Mouse (Mus musculus): ENCODE measurements around the gene Elmod1. TPM values are rescaled to one million over a fixed set of nuclear protein-coding genes. Genes with fewer than 3 reads are reported as not detected.
A peak's percentile ranks its signal among the peaks of the same experiment; 100 is the strongest.

Gene Elmod1
- polyA plus RNA-seq, 1 experiment from 2014 or later, result 0.63 TPM

DNA sequence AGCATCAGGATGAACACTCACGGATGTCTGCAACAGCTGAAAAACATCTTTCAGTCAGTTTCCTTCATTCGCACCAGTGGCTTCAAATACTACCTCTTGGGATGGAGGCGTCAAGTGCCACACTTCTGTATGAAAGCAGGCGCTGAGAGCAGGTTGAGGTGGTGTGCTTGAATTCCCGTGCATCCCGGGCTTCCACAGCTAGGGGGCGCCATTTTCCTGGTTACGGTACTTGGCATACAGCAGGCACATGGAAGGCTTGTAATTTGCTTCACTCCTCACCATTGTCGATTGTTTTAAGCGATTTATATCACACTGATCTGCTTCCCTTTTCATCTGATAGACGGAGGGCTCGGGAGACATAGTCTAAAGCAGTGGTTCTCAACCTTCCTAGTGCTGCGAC is 40.9 kb downstream of the Elmod1 start:
- H3K4me2 ChIP-seq (ENCODE audit: low read depth, low read length), result no peak overlapping the region
- ATAC-seq (replicated peaks; ENCODE audit: insufficient number of reproducible peaks, low FRiP score, low TSS enrichment, low read depth) (no peak), DNase-seq (ENCODE audit: low spot score) (peak; percentile 56)
- H3K36me3 ChIP-seq (replicated peaks; ENCODE audit: control insufficient read depth, insufficient read depth, low read depth, low read length), result no peaks in the 10 kb centered on the region
- no peaks in the 10 kb centered on the region for H3K4me1 ChIP-seq (ENCODE audit: control insufficient read depth, insufficient read depth, low read length)
- WGBS, result 69% methylated on average over 13 of the region's 13 CpGs
- no peak overlapping the region for H3K4me3 ChIP-seq (ENCODE audit: low read depth, low read length)
- H3K9ac ChIP-seq (replicated peaks; ENCODE audit: low read length), result no peak overlapping the region
- H3K9me3 ChIP-seq (replicated peaks; ENCODE audit: control insufficient read depth, low read length), result no peaks in the 10 kb centered on the region
- no peak overlapping the region for H3K27ac ChIP-seq (replicated peaks; ENCODE audit: low read depth, low read length)
- no peaks in the 10 kb centered on the region for H3K27me3 ChIP-seq (ENCODE audit: control insufficient read depth, insufficient read depth, low read length)

DNA sequence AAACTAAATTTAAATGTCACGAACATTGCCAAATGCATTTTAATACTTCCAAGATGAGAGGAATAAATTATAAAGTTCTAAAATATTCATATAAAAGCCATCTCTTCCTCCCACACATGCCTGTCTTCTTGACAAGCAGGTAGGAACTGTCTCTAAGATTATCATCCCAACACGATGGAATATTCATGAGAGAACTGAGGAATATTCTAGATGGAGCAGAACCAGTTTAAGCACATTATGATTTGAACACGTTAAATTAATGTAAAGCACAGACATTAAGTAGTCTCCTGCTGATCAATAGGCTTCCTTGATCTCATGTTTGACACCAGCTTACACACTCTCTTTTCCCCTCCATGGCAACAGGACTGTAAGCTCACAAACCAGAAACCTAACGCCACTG is 41.7 kb downstream of the Elmod1 start:
- H3K36me3 ChIP-seq (replicated peaks; ENCODE audit: control insufficient read depth, insufficient read depth, low read depth, low read length), result no peaks in the 10 kb centered on the region
- H3K4me1 ChIP-seq (ENCODE audit: control insufficient read depth, insufficient read depth, low read length), result no peaks in the 10 kb centered on the region
- no peak overlapping the region for H3K9ac ChIP-seq (replicated peaks; ENCODE audit: low read length)
- H3K27ac ChIP-seq (replicated peaks; ENCODE audit: low read depth, low read length), result no peak overlapping the region
- no peaks in the 10 kb centered on the region for H3K9me3 ChIP-seq (replicated peaks; ENCODE audit: control insufficient read depth, low read length)
- no peak overlapping the region for H3K4me2 ChIP-seq (ENCODE audit: low read depth, low read length)
- H3K4me3 ChIP-seq (ENCODE audit: low read depth, low read length), result no peak overlapping the region
- ATAC-seq (replicated peaks; ENCODE audit: insufficient number of reproducible peaks, low FRiP score, low TSS enrichment, low read depth) (no peak), DNase-seq (ENCODE audit: low spot score) (no peak)
- no peaks in the 10 kb centered on the region for H3K27me3 ChIP-seq (ENCODE audit: control insufficient read depth, insufficient read depth, low read length)
- 84% methylated on average over 4 of the region's 4 CpGs for WGBS

DNA sequence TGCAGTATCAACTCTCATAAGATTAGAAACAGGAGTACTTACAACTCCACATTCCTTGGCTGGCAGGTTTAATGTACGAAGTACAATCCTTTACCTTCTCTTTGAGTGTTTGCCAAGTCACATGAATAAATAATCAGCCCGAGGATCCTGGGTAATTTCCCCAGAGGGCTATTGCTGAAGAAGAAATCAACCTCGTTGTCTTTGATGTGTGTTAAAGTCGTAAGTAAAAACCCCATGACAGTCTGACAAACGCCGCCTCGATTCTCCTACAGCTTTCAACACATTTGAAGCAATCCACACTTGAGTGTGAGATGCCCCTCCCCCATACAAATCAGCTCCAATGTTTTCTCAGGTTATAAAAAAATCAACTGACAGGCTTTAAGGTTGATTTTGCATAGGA is 44.2 kb downstream of the Elmod1 start:
- Histone ChIP-seq H3K36me3 (replicated peaks; ENCODE audit: control insufficient read depth, insufficient read depth, low read depth, low read length) (no peaks in the 10 kb centered on the region), H3K27me3 (ENCODE audit: control insufficient read depth, insufficient read depth, low read length) (no peaks in the 10 kb centered on the region), H3K9me3 (replicated peaks; ENCODE audit: control insufficient read depth, low read length) (no peaks in the 10 kb centered on the region), H3K4me2 (ENCODE audit: low read depth, low read length) (no peak overlapping the region), H3K4me1 (ENCODE audit: control insufficient read depth, insufficient read depth, low read length) (no peaks in the 10 kb centered on the region), H3K4me3 (ENCODE audit: low read depth, low read length) (no peak overlapping the region), H3K27ac (replicated peaks; ENCODE audit: low read depth, low read length) (no peak overlapping the region), H3K9ac (replicated peaks; ENCODE audit: low read length) (no peak overlapping the region)
- no peak for ATAC-seq (replicated peaks; ENCODE audit: insufficient number of reproducible peaks, low FRiP score, low TSS enrichment, low read depth)
- peak; percentile 24 for DNase-seq (ENCODE audit: low spot score)
- WGBS, result 45% methylated on average over 7 of the region's 7 CpGs

DNA sequence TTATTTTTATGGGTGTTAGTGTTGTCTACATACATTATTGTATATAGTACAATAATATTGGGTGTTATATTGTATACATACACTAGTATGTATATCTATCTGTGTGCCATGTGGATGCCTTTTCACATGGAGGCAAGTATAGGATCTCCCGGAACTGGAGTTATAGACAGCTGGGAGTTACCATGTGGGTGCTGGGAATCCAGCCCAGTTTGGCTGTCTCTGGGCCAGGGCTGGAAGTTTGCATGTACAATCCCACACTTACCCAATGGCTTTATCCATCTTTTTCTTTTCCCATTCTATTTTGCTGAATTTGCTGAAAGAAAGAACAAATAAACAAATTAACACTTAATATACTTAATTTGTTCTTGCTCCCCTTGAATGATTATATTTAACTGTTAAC is 54.0 kb downstream of the Elmod1 start:
- H3K36me3 ChIP-seq (replicated peaks; ENCODE audit: control insufficient read depth, insufficient read depth, low read depth, low read length), result no peaks in the 10 kb centered on the region
- no peaks in the 10 kb centered on the region for H3K4me1 ChIP-seq (ENCODE audit: control insufficient read depth, insufficient read depth, low read length)
- no peak overlapping the region for H3K4me3 ChIP-seq (ENCODE audit: low read depth, low read length)
- no peak overlapping the region for H3K27ac ChIP-seq (replicated peaks; ENCODE audit: low read depth, low read length)
- H3K27me3 ChIP-seq (ENCODE audit: control insufficient read depth, insufficient read depth, low read length), result no peaks in the 10 kb centered on the region
- H3K4me2 ChIP-seq (ENCODE audit: low read depth, low read length), result no peak overlapping the region
- no peak for ATAC-seq (replicated peaks; ENCODE audit: insufficient number of reproducible peaks, low FRiP score, low TSS enrichment, low read depth)
- H3K9ac ChIP-seq (replicated peaks; ENCODE audit: low read length), result no peak overlapping the region
- 88% methylated on average over 1 of the region's 1 CpGs for WGBS
- H3K9me3 ChIP-seq (replicated peaks; ENCODE audit: control insufficient read depth, low read length), result no peaks in the 10 kb centered on the region
- no peak for DNase-seq (ENCODE audit: low spot score)

DNA sequence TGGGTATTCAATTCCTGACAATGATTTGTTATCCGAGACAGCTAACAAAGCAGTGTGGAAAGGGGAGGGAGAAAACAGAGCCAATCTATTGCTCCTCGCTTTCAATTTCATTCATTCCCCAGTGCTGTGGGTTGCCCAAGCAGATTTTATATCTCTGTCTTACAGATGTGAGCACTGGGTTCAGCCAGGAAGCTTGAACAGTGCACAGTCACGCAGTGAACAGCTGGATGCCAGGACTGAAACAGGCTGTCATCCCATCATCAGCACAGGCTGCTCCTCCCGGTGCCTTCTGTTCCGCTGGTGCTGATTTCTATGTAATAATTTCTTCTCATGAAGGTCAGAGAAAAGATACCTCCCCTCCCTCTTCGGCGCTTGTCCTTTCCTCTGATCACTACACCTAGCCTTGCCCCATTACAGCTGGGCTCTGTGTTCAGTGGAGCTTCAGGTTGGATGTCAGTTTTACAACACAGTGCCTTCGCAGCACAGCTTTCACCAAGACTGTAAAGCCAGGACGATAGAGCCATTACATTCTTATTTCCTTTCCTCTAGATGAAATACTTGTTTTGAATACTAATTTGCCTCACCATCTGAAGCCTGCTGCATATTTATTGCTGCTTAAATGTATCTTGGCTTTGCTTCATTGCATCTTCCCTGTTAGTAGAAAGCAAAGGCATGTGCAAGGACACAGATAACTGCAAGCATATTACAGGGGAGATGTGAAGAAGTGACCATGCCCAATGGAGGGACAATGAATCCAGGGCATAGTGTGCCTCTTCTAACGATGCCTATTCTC is 59.0 kb downstream of the Elmod1 start:
- WGBS, result 81% methylated on average over 10 of the region's 10 CpGs
- H3K4me3 ChIP-seq (ENCODE audit: low read depth, low read length), result no peak overlapping the region

DNA sequence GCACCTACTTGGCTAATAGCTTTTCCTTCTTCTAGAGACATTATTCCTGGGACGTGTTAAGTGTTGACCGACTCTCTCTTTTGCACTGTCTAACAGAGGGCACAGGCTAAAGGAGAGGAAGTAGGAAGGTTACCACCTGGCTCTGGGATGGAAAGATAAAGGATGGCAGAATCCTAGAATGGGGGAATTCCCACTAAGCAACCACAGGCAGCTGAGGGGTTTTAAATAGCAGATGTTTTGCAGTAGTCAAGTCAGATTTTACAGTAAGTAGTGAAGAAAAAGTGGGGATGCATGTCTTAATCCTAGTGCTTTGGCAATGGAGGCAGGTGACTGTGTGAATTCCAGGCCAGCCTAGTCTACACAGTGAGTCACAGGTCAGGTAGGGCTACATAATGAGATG is 64.3 kb downstream of the Elmod1 start:
- no peak overlapping the region for H3K4me2 ChIP-seq (ENCODE audit: low read depth, low read length)
- H3K27ac ChIP-seq (replicated peaks; ENCODE audit: low read depth, low read length), result no peak overlapping the region
- DNase-seq (ENCODE audit: low spot score) (no peak), ATAC-seq (replicated peaks; ENCODE audit: insufficient number of reproducible peaks, low FRiP score, low TSS enrichment, low read depth) (no peak)
- no peaks in the 10 kb centered on the region for H3K27me3 ChIP-seq (ENCODE audit: control insufficient read depth, insufficient read depth, low read length)
- H3K9me3 ChIP-seq (replicated peaks; ENCODE audit: control insufficient read depth, low read length), result no peaks in the 10 kb centered on the region
- H3K4me3 ChIP-seq (ENCODE audit: low read depth, low read length), result no peak overlapping the region
- H3K9ac ChIP-seq (replicated peaks; ENCODE audit: low read length), result no peak overlapping the region
- WGBS, result 84% methylated on average over 2 of the region's 2 CpGs
- H3K36me3 ChIP-seq (replicated peaks; ENCODE audit: control insufficient read depth, insufficient read depth, low read depth, low read length), result no peaks in the 10 kb centered on the region
- no peaks in the 10 kb centered on the region for H3K4me1 ChIP-seq (ENCODE audit: control insufficient read depth, insufficient read depth, low read length)

More for the DNA sequence above, 59.0 kb downstream of the Elmod1 start:
- Histone ChIP-seq H3K4me2 (ENCODE audit: low read depth, low read length) (no peak overlapping the region), H3K4me1 (ENCODE audit: control insufficient read depth, insufficient read depth, low read length) (no peaks in the 10 kb centered on the region), H3K36me3 (replicated peaks; ENCODE audit: control insufficient read depth, insufficient read depth, low read depth, low read length) (no peaks in the 10 kb centered on the region), H3K27me3 (ENCODE audit: control insufficient read depth, insufficient read depth, low read length) (no peaks in the 10 kb centered on the region), H3K9me3 (replicated peaks; ENCODE audit: control insufficient read depth, low read length) (no peaks in the 10 kb centered on the region), H3K9ac (replicated peaks; ENCODE audit: low read length) (no peak overlapping the region), H3K27ac (replicated peaks; ENCODE audit: low read depth, low read length) (no peak overlapping the region)
- no peak for ATAC-seq (replicated peaks; ENCODE audit: insufficient number of reproducible peaks, low FRiP score, low TSS enrichment, low read depth)
- DNase-seq (ENCODE audit: low spot score), result no peak

DNA sequence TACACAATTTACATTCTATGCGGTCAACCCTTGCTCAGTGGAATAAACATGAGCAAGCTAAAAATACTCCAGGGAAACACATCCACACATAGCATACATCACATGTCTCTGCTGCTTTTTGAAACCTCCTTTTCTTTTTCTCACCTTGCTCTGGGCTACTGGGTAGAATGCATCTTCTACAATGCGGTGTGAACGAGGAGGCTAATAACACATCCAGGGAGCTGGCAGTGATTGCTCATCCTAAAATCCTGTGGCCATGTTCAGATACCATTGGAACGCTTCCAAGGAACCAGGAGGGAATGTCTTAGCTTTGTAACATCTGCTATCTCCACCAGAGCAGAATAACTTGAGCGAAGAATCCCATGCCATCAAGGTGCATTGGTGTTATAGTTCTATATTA is 64.8 kb downstream of the Elmod1 start:
- Histone ChIP-seq H3K4me1 (ENCODE audit: control insufficient read depth, insufficient read depth, low read length) (no peaks in the 10 kb centered on the region), H3K27me3 (ENCODE audit: control insufficient read depth, insufficient read depth, low read length) (no peaks in the 10 kb centered on the region), H3K36me3 (replicated peaks; ENCODE audit: control insufficient read depth, insufficient read depth, low read depth, low read length) (no peaks in the 10 kb centered on the region), H3K4me2 (ENCODE audit: low read depth, low read length) (no peak overlapping the region), H3K4me3 (ENCODE audit: low read depth, low read length) (no peak overlapping the region), H3K9ac (replicated peaks; ENCODE audit: low read length) (no peak overlapping the region), H3K9me3 (replicated peaks; ENCODE audit: control insufficient read depth, low read length) (no peaks in the 10 kb centered on the region), H3K27ac (replicated peaks; ENCODE audit: low read depth, low read length) (no peak overlapping the region)
- no peak for DNase-seq (ENCODE audit: low spot score)
- WGBS, result 90% methylated on average over 5 of the region's 5 CpGs
- ATAC-seq (replicated peaks; ENCODE audit: insufficient number of reproducible peaks, low FRiP score, low TSS enrichment, low read depth), result no peak

DNA sequence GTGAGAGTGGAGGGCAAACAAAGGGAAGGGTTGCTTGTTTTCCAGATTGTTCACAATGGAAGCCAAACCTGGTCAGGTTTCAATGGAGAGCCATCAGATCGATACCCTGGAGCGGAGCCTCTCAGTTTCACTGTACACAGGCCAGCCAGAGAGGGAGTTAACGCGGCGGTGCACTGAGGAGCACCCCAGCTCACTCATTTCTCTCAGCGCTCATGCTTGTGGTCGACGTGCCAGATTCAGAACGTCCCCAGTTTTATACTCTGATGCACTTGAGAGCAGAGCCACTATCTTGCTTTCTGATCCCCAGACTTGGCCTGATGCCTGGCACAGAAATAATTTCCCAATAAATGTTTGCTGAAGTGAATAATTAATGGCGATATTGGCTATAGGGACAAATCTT is 68.3 kb downstream of the Elmod1 start:
- Histone ChIP-seq H3K9ac (replicated peaks; ENCODE audit: low read length) (no peak overlapping the region), H3K27ac (replicated peaks; ENCODE audit: low read depth, low read length) (no peak overlapping the region), H3K4me3 (ENCODE audit: low read depth, low read length) (no peak overlapping the region), H3K4me1 (ENCODE audit: control insufficient read depth, insufficient read depth, low read length) (no peaks in the 10 kb centered on the region), H3K4me2 (ENCODE audit: low read depth, low read length) (no peak overlapping the region), H3K36me3 (replicated peaks; ENCODE audit: control insufficient read depth, insufficient read depth, low read depth, low read length) (no peaks in the 10 kb centered on the region), H3K9me3 (replicated peaks; ENCODE audit: control insufficient read depth, low read length) (no peaks in the 10 kb centered on the region), H3K27me3 (ENCODE audit: control insufficient read depth, insufficient read depth, low read length) (no peaks in the 10 kb centered on the region)
- DNase-seq (ENCODE audit: low spot score), result no peak
- 86% methylated on average over 10 of the region's 10 CpGs for WGBS
- ATAC-seq (replicated peaks; ENCODE audit: insufficient number of reproducible peaks, low FRiP score, low TSS enrichment, low read depth), result no peak
